Mouse (Mus musculus) olfactory bulb, adult 2 months (tissue): ENCODE measurements around the gene Rhoq.

Source experiments
- CTCF ChIP-seq: fragments of 200-500 bp; IDR thresholded peaks from 2 replicates; pipeline ENCODE4 v1.5.1; 2012; ENCODE audit warnings: low read depth, mild to moderate bottlenecking, low read length, moderate library complexity; ENCODE audit not compliant: insufficient read depth
- POLR2A ChIP-seq: fragments of 200-500 bp; IDR thresholded peaks from 2 replicates; pipeline ENCODE4 v1.6.1; 2012; ENCODE audit warnings: mild to moderate bottlenecking, low read depth, low read length, moderate library complexity; ENCODE audit not compliant: insufficient read depth

DNA sequence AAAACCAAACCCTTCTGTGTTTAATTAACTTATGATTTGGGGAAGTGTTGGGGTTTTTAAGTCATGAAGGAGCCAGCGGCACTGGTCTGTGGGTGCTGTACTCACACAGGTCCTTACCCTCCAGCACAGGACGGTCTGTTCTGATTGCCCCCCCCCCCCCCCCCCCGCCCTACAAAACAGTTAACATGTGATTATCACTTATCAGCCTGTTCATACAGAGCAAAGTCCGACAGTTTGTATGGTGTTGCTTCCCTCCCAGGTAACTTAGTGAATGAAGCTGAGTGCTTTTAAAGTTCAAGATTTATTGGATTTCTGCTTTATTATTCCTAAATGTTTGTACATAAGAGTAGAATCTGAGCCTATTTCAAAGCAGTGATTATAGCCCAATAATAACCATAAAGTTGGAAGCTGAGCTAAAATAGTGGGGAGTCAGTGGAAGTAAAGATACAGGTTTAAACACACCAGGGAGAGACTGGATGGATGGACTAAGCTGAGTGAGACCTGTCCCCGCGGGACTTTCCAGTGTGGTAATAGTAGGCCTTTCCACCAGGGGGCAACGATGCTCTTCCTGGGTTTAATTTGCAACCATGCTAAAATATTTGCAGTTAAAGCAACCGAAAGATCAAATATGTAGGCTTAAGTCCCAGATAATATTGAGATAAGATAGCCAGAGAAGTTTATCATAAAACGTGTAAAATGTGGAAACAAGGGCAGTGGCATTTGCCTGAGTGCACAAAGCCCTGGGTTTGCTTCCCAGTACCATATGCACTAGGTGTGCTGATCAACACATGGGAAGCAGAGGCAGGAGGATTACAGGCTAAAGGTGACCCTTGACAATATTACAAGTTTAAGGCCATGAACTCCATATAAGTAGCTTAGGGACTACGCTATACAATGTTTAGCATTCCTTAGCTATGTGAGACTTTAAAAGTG is 73.5 kb downstream of the Rhoq start:
- TF ChIP-seq CTCF, result no peak
- TF ChIP-seq POLR2A, result no peak
